Mouse (Mus musculus) heart, embryonic 13.5 days (tissue): ENCODE data around the gene Tmem217. TPM values are rescaled to one million over a fixed set of nuclear protein-coding genes. Genes with fewer than 3 reads are reported as not detected.

Experiments
- ATAC-seq: fragments of 200-750 bp; cut with Nextera tagmentation; 2 replicates; pipeline ENCODE4 v1.8.0; 2017; ENCODE audit warnings: moderate TSS enrichment; ENCODE audit not compliant: insufficient number of reproducible peaks, low FRiP score, low TSS enrichment; ENCODE audit errors: extremely low read depth
- H3K27ac ChIP-seq: fragments of 300-500 bp; sonication (generic); replicated peaks from 2 replicates; pipeline ENCODE4 v1.5.1; 2015; ENCODE audit warnings: moderate library complexity, mild to moderate bottlenecking, inconsistent platforms
- H3K27me3 ChIP-seq: fragments of 300-500 bp; sonication (generic); replicated peaks from 2 replicates; pipeline ENCODE4 v1.6.1; 2015; ENCODE audit warnings: mild to moderate bottlenecking, inconsistent platforms
- H3K36me3 ChIP-seq: fragments of 300-500 bp; sonication (generic); 2 replicates; pipeline ENCODE4 v1.6.1; 2015; ENCODE audit warnings: mild to moderate bottlenecking, inconsistent platforms
- H3K4me1 ChIP-seq: fragments of 300-500 bp; sonication (generic); 2 replicates; pipeline ENCODE4 v1.6.1; 2015; ENCODE audit warnings: inconsistent platforms
- H3K4me2 ChIP-seq: fragments of 300-500 bp; sonication (generic); 2 replicates; pipeline ENCODE4 v1.6.1; 2015; ENCODE audit warnings: inconsistent platforms, mild to moderate bottlenecking, moderate library complexity
- H3K4me3 ChIP-seq: fragments of 300-500 bp; sonication (generic); 2 replicates; pipeline ENCODE4 v1.5.1; 2015; ENCODE audit warnings: moderate library complexity, mild to moderate bottlenecking, inconsistent platforms
- H3K9ac ChIP-seq: fragments of 300-500 bp; sonication (generic); 2 replicates; pipeline ENCODE4 v1.6.1; 2015; ENCODE audit warnings: inconsistent platforms, mild to moderate bottlenecking, moderate library complexity
- H3K9me3 ChIP-seq: fragments of 300-500 bp; sonication (generic); 2 replicates; pipeline ENCODE4 v1.6.1; 2016; ENCODE audit warnings: inconsistent platforms
- WGBS: fragments of 180-500 bp; shearing (Covaris S2); methylation state at CpG from one replicate; pipeline ENCODE4 v1.1.7; 2015; ENCODE audit warnings: mixed read lengths; 5-methylcytosine and 5-hydroxymethylcytosine counted together
- polyA plus RNA-seq: library from polyadenylated mRNA; unstranded; fragments of >200 nt; fragmentation: Nextera tagmentation; extraction: Ambion mirVana; gene quantifications from 2 replicates; pipeline ENCODE4 v1.2.1, GENCODE M21; 2015

The Tmem217 gene
- polyA plus RNA-seq, 1 experiment from 2014 or later = 0.59 TPM

- H3K27ac ChIP-seq = no peak overlapping the region
- H3K4me2 ChIP-seq = peak overlapping the region; percentile 98
- H3K9me3 ChIP-seq = no peaks in the 10 kb centered on the region
- peak overlapping the region; percentile 79; the same call in 1 of the 2 replicates for H3K4me3 ChIP-seq
- H3K4me1 ChIP-seq = peaks cover 24% of the 10 kb centered on the region
- no peak for ATAC-seq
- WGBS = 49% methylated on average over 8 of the region's 8 CpGs
- H3K36me3 ChIP-seq = no peaks in the 10 kb centered on the region
- no peaks in the 10 kb centered on the region for H3K27me3 ChIP-seq
- H3K9ac ChIP-seq = no peak overlapping the region
These were observed 3.2 kb downstream of the Tmem217 start for GRCm38 (mm10) chr17:29548994-29549393.

- Histone ChIP-seq H3K4me1 (peaks cover 24% of the 10 kb centered on the region), H3K9ac (no peak overlapping the region), H3K36me3 (no peaks in the 10 kb centered on the region), H3K9me3 (no peaks in the 10 kb centered on the region), H3K27me3 (no peaks in the 10 kb centered on the region), H3K27ac (no peak overlapping the region), H3K4me3 (no peak overlapping the region), H3K4me2 (no peak overlapping the region)
- 58% methylated on average over 3 of the region's 3 CpGs for WGBS
- no peak for ATAC-seq
These were observed 3.7 kb downstream of the Tmem217 start for GRCm38 (mm10) chr17:29548494-29548893.

- H3K4me2 ChIP-seq = no peak overlapping the region
- WGBS = 85% methylated on average over 5 of the region's 5 CpGs
- peaks cover 8% of the 10 kb centered on the region for H3K4me1 ChIP-seq
- no peak overlapping the region for H3K4me3 ChIP-seq
- no peak overlapping the region for H3K9ac ChIP-seq
- H3K9me3 ChIP-seq = no peaks in the 10 kb centered on the region
- no peaks in the 10 kb centered on the region for H3K27me3 ChIP-seq
- no peak overlapping the region for H3K27ac ChIP-seq
- no peaks in the 10 kb centered on the region for H3K36me3 ChIP-seq
- ATAC-seq = no peak
These were observed 6.9 kb downstream of the Tmem217 start for GRCm38 (mm10) chr17:29545241-29545640.

- no peak overlapping the region for H3K27ac ChIP-seq
- WGBS = 74% methylated on average over 2 of the region's 2 CpGs
- H3K4me2 ChIP-seq = no peak overlapping the region
- H3K4me3 ChIP-seq = no peak overlapping the region
- no peaks in the 10 kb centered on the region for H3K27me3 ChIP-seq
- H3K4me1 ChIP-seq = 0 out of 2 replicates have a peak, but pooled peaks cover 4% of the 10 kb centered on the region
- no peak for ATAC-seq
- H3K36me3 ChIP-seq = no peaks in the 10 kb centered on the region
- H3K9ac ChIP-seq = no peak overlapping the region
- no peaks in the 10 kb centered on the region for H3K9me3 ChIP-seq
These were observed 8.1 kb downstream of the Tmem217 start for GRCm38 (mm10) chr17:29544064-29544463.

- Histone ChIP-seq H3K27ac (no peak overlapping the region), H3K4me2 (no peak overlapping the region), H3K4me1 (0 out of 2 replicates have a peak, but pooled peaks cover 4% of the 10 kb centered on the region), H3K36me3 (no peaks in the 10 kb centered on the region), H3K27me3 (no peaks in the 10 kb centered on the region), H3K4me3 (no peak overlapping the region), H3K9me3 (no peaks in the 10 kb centered on the region), H3K9ac (no peak overlapping the region)
- no peak for ATAC-seq
- WGBS = 82% methylated on average over 19 of the region's 19 CpGs
These were observed 9.1 kb downstream of the Tmem217 start for GRCm38 (mm10) chr17:29542831-29543690.

- peak overlapping the region; percentile 48; the same call in 1 of the 2 replicates for H3K27ac ChIP-seq
- ATAC-seq = peak; percentile 58; the same call in 1 of the 2 replicates
These were observed 10.8 kb downstream of the Tmem217 start for GRCm38 (mm10) chr17:29541419-29541818.

GRCm38 (mm10) chr17:29540426-29540825, 11.8 kb downstream of the Tmem217 start:
- no peak for ATAC-seq
- WGBS = 81% methylated on average over 8 of the region's 8 CpGs
- Histone ChIP-seq H3K9ac (no peak overlapping the region), H3K4me2 (no peak overlapping the region), H3K27ac (0 out of 2 replicates have a peak overlapping the region, but pooled peaks have one; percentile 48), H3K4me1 (0 out of 2 replicates have a peak, but pooled peaks cover 4% of the 10 kb centered on the region), H3K36me3 (no peaks in the 10 kb centered on the region), H3K27me3 (no peaks in the 10 kb centered on the region), H3K4me3 (no peak overlapping the region), H3K9me3 (no peaks in the 10 kb centered on the region)

More at GRCm38 (mm10) chr17:29541419-29541818, 10.8 kb downstream of the Tmem217 start:
- H3K36me3 ChIP-seq = no peaks in the 10 kb centered on the region
- no peak overlapping the region for H3K4me3 ChIP-seq
- no peak overlapping the region for H3K9ac ChIP-seq
- H3K4me2 ChIP-seq = no peak overlapping the region
- H3K27me3 ChIP-seq = no peaks in the 10 kb centered on the region
- 49% methylated on average over 14 of the region's 14 CpGs for WGBS
- H3K9me3 ChIP-seq = no peaks in the 10 kb centered on the region
- 0 out of 2 replicates have a peak, but pooled peaks cover 4% of the 10 kb centered on the region for H3K4me1 ChIP-seq

- no peak for ATAC-seq
- WGBS = 84% methylated on average over 11 of the region's 11 CpGs
- no peak overlapping the region for H3K9ac ChIP-seq
- no peaks in the 10 kb centered on the region for H3K36me3 ChIP-seq
- no peaks in the 10 kb centered on the region for H3K9me3 ChIP-seq
- H3K27ac ChIP-seq = no peak overlapping the region
- no peak overlapping the region for H3K4me2 ChIP-seq
- H3K4me3 ChIP-seq = no peak overlapping the region
- H3K27me3 ChIP-seq = no peaks in the 10 kb centered on the region
- H3K4me1 ChIP-seq = peaks cover 9% of the 10 kb centered on the region
These were observed 18.3 kb downstream of the Tmem217 start for GRCm38 (mm10) chr17:29533866-29534265.

GRCm38 (mm10) chr17:29531757-29532384, 20.3 kb downstream of the Tmem217 start:
- Histone ChIP-seq H3K4me2 (no peak overlapping the region), H3K4me1 (peaks cover 9% of the 10 kb centered on the region), H3K27me3 (no peaks in the 10 kb centered on the region), H3K9ac (no peak overlapping the region), H3K36me3 (no peaks in the 10 kb centered on the region), H3K4me3 (no peak overlapping the region), H3K9me3 (no peaks in the 10 kb centered on the region), H3K27ac (0 out of 2 replicates have a peak overlapping the region, but pooled peaks have one; percentile 8)
- WGBS = 56% methylated on average over 10 of the region's 10 CpGs
- no peak for ATAC-seq

GRCm38 (mm10) chr17:29531278-29531677, 20.9 kb downstream of the Tmem217 start:
- no peak overlapping the region for H3K4me2 ChIP-seq
- H3K9me3 ChIP-seq = no peaks in the 10 kb centered on the region
- H3K36me3 ChIP-seq = no peaks in the 10 kb centered on the region
- no peak for ATAC-seq
- peaks cover 9% of the 10 kb centered on the region for H3K4me1 ChIP-seq
- H3K9ac ChIP-seq = no peak overlapping the region
- H3K27me3 ChIP-seq = no peaks in the 10 kb centered on the region
- H3K4me3 ChIP-seq = no peak overlapping the region
- 69% methylated on average over 9 of the region's 9 CpGs for WGBS
- no peak overlapping the region for H3K27ac ChIP-seq

GRCm38 (mm10) chr17:29530508-29530907, 21.7 kb downstream of the Tmem217 start:
- WGBS = 74% methylated on average over 6 of the region's 6 CpGs
- H3K9me3 ChIP-seq = peaks cover 7% of the 10 kb centered on the region

More at GRCm38 (mm10) chr17:29530508-29530907, 21.7 kb downstream of the Tmem217 start:
- H3K4me2 ChIP-seq = no peak overlapping the region
- H3K27ac ChIP-seq = no peak overlapping the region
- H3K27me3 ChIP-seq = no peaks in the 10 kb centered on the region
- H3K9ac ChIP-seq = no peak overlapping the region
- no peak overlapping the region for H3K4me3 ChIP-seq
- no peak for ATAC-seq
- no peaks in the 10 kb centered on the region for H3K36me3 ChIP-seq
- H3K4me1 ChIP-seq = peaks cover 9% of the 10 kb centered on the region
